Mouse (Mus musculus): Measurements from ENCODE around the gene Zic5.

Gene Zic5

DNA sequence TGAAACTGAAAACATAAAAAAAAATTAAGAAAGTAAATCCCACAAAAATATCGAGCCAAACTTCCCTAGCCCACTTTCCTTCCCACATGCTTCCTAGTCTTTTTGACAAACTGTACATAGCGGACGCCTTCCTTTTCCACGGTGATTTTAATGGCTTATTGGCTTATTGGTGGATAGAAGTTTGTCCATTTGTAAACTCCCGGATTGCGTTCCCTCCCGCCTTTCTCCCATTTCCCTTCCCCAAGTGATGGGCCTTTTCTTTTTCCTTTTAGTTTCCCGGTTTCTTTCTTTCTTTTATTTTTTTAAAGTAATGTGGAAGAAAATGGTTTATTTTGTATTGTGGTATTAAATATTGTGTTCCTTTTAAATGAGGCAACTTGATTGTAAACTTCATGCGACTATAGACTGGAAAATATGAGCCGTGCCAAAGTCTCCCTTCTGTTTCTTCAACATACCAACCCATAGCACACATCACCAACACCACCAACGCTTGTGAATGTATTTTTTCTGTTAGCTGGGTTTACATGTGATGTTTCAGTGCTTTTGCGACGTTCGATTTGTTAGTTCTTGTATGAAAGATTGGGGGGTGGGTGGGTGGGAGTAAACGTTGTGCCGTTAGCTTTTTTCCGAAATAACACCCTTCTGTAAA lies 14.1 kb upstream of the Zic5 start:
- WGBS, result 20% methylated on average over 17 of the region's 17 CpGs

DNA sequence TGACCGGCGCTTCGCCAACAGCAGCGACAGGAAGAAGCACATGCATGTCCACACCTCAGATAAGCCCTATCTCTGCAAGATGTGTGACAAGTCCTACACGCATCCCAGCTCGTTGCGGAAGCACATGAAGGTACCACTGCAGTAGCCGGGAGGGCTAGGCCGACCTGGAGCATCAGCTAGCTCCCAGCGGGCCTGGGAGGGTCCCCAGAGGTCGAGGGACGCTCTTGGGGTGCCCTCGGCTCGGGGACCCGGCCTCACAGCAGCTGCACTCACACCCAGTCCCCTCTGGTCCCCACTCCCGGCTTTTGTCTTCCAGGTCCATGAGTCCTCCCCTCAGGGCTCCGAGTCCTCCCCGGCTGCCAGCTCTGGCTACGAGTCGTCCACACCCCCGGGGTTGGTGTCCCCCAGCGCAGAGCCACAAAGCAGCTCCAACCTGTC lies 13.1 kb upstream of the Zic5 start:
- 9% methylated on average over 22 of the region's 22 CpGs for WGBS

GRCm38 (mm10) chr14:122477971-122478573 lies 12.6 kb upstream of the Zic5 start:
- WGBS, result 6% methylated on average over 9 of the region's 9 CpGs

DNA sequence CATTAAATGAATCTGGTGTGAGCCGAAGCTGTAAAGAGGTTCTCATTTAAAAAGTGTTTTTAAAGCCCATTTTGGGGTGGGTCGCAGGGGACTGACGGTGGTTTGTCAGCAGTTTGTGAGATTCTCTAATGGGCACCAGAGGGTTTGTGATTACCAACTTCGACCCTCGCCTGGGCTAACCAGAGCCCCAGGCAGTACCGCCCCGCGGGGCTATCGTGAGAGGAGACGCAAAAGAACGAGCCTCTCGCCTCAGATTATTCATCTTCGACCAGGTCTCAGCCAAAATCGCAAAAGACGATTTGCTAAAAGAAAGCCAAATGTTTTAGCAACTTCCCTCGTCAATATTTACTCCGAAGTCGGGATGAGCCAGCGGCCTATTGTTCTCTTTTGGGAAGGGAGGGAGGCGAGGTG lies 11.8 kb upstream of the Zic5 start:
- 3% methylated on average over 20 of the region's 20 CpGs for WGBS

DNA sequence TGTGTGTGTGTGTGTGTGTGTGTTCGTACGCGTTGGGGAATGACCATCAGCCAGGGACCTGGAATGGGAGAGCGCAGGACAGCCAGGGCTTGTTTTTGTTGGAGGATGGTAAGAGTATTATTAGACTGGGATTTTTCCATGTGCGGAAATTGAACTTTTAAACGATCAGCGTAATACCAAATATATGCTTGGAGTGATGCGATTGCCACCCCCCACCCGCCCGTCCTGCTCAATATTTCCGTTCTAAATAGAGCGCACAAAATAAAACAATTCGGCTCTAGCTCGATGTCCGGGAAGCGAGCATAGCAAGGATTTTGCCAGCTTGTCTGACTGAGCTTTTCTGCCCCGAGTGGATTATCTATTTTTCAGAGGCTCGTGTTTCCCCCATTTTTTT lies 11.3 kb upstream of the Zic5 start:
- 1% methylated on average over 18 of the region's 18 CpGs for WGBS

DNA sequence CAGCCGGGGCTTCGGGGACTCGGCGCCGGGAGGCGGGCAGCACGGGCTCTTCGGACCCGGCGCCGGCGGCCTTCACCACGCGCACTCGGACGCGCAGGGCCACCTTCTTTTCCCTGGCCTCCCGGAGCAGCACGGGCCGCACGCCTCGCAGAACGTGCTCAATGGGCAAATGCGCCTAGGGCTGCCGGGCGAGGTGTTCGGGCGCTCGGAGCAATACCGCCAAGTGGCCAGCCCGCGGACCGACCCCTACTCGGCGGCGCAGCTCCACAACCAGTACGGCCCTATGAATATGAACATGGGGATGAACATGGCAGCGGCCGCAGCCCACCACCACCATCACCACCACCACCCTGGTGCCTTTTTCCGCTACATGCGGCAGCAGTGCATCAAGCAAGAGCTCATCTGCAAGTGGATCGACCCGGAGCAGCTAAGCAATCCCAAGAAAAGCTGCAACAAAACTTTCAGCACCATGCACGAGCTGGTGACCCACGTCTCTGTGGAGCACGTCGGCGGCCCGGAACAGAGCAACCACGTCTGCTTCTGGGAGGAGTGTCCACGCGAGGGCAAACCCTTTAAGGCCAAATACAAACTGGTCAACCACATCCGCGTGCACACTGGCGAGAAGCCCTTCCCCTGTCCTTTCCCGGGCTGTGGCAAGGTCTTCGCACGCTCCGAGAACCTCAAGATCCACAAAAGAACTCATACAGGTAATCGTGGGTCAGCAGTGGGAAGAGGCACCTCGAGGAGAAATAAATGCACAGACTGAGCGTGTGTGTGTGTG lies 10.8 kb upstream of the Zic5 start:
- WGBS, result 1% methylated on average over 62 of the region's 62 CpGs

DNA sequence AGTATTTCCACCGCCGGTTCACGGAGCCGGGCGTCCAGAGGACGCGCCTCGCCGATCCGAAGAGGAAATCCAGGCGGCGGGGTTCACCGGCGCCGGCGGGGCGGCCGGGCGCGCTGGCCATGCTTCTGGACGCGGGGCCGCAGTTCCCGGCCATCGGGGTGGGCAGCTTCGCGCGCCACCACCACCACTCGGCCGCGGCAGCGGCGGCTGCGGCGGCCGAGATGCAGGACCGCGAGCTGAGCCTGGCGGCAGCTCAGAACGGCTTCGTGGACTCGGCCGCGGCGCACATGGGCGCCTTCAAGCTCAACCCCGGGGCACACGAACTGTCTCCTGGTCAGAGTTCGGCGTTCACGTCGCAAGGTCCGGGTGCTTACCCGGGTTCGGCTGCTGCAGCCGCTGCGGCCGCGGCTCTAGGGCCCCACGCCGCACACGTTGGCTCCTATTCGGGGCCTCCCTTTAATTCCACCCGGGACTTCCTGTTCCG lies 10.1 kb upstream of the Zic5 start:
- WGBS, result under 1% methylated on average over 65 of the region's 65 CpGs

DNA sequence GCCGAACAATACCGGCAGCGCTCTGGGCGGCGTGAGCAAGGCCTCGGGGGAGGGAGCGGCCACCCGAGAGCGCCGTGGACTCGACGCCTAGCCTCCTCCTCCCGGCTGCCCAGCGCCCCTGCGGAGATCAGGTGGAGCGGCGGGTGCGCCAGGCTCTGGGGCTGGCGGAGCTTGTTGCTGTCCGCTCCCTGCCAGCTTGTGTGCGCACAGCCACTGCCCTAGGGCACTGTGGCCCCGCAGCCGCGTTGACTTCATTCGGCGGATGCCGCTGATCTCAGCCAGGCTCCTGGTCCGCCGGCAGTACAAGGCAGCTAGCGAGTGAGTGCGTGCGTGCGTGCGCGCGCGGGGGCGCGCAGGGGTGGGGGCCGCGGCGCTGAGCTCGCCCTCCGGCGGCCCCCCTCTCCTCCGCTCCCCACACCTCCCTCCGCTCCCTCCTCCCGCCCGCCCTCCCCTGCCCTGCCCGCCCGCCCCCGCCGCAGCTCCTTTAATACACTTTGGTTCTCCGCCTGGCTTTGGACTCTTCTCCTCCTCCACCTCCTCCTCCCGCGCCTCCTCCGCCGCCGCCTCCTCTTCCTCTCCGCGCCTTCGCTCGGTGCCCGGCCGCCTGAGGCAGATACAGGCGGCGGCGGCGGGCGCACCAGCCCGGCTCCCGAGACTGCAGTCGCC lies 9.5 kb upstream of the Zic5 start, which contains the start of gene Zic2:
TSS of gene Zic2 (plus strand) at position 545 of the 666 bp plus-strand sequence.
- under 1% methylated on average over 44 of the region's 73 CpGs for WGBS

DNA sequence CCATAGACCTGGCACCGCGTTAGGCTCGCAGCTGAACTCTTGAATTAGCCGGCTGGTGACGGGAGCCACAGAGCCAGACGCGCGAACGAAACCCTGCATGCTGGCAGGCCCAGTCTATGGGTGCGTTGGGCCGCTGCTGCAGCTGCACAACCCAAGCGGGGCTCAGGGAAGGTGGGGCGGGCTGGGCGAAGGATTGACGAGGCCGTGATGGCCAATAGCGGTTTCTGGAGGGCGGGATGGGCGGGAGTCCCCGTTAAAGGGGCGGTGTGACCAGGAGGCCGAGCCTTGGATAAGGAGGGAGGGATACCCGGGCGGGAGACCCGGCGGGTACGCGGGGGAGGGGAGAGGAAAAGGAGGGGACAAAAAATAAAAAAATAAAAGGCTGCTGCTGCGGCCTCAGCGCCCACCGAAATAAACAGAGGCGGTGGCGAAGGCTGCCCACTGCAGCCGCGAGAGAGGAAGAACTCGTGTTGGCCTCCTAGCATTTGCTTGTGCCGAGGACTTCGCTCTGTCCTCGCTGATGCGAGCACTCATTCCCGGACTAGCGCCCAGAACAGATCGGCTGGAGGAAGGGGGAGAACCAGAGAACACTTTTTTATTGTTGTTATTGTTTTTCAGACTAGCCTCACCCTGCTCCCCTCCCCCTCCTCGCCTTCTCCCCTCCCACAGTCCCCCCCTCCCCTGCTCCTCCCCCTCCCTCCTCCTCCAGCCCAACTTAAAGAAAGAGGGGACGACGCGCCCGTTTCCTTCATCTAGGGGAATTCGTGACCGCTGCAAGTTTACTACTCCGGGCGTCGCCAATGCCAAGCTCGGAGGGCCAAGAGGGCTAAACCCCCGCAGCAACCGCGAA lies 8.8 kb upstream of the Zic5 start:
- 2% methylated on average over 57 of the region's 57 CpGs for WGBS

DNA sequence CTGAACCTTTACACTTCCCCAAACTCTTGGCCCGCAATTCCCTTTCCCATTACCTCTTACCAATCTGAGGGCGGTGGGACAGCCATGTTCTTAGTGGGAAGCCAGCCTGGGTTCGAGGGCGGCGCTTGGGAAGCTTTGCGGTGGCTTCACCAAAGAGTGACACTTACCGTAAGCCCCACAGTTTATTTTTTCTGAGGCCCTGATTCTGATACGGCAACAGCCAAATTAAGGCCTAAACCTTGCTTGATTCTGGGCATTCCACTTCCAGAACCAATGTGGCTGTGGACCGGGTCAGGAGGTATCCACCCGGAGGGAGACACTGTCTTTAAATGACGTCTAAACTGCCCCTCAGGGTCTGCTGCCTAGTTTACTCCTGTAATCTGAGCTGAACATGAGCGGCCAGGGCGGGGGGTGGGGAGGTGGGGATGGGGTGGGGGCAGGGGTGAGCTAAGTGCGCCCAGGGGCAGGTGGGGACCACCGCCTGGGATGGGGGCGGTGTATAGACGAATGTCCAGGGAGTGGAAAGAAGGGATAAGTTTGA lies 7.8 kb upstream of the Zic5 start:
- 29% methylated on average over 17 of the region's 17 CpGs for WGBS

DNA sequence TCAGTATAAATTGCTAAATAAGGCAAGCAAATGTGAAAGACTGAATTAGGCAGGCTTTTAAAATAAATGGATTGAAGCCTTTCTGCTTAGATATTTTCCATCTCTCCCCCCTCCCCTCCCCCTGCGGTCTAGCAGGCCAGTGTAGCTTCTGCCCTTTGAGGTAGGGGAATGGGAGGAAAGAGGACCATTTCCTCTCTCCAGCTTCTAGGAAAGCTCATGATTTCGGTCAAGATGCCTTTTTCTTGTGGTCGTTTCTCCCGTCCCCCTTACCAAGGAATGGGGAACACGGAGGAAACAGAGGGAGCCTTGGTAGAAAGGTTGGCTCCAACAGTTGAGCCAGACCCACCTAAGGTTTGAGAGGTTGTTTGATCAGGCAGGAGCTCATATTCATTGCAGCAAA lies 7.2 kb upstream of the Zic5 start:
- 40% methylated on average over 5 of the region's 5 CpGs for WGBS

DNA sequence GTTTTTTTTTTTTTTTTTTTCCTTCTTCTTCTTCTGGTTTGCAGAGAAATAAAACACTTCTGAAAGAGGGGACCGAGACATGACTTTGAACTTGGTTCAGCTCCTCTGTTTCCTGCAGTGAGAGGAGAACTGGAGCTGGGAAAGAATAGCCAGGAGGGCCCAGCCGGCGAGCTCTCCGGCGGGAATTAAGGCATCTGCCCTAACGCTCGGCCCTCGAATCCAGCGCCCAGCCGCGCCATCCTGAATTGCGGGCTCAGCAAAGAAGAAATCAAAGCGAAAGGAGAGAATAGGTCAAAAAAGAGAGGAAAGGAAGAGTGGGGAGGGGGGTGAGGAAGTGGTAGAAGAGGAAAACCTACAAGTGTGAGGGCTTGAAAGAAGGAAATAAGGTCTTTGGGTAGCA lies 6.7 kb upstream of the Zic5 start:
- 20% methylated on average over 13 of the region's 13 CpGs for WGBS

DNA sequence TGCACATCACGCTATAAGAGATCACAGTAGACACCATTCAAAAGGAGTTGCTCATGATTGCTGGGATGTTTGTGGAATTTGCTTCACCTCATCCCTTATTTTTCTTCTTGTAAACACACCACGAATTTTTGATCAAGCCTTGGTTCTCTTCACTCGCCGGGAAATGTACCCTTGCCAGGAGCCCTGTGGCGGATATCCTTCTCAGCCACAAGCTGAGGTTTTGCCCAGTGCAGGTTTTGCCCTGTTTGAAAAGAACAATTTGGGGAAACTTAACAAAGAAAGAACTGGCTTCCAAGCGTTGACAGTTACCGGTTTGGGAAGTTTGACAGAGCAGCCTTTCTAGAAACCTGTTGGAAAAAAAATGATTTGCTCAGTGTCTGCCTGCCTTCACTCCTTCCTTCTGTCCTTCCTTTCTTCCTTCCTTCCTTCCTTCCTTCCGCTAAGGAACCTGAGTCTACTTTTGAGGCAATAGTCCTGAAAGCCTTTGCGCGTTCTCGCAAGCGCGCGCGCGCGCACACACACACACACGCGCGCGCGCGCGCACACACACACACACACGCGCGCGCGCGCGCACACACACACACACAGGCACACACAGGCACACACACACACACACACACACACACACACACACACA lies 6.1 kb upstream of the Zic5 start:
- 8% methylated on average over 31 of the region's 31 CpGs for WGBS

- 34% methylated on average over 28 of the region's 28 CpGs for WGBS
Observed at GRCm38 (mm10) chr14:122468971-122469755, 3.7 kb upstream of the Zic5 start.

DNA sequence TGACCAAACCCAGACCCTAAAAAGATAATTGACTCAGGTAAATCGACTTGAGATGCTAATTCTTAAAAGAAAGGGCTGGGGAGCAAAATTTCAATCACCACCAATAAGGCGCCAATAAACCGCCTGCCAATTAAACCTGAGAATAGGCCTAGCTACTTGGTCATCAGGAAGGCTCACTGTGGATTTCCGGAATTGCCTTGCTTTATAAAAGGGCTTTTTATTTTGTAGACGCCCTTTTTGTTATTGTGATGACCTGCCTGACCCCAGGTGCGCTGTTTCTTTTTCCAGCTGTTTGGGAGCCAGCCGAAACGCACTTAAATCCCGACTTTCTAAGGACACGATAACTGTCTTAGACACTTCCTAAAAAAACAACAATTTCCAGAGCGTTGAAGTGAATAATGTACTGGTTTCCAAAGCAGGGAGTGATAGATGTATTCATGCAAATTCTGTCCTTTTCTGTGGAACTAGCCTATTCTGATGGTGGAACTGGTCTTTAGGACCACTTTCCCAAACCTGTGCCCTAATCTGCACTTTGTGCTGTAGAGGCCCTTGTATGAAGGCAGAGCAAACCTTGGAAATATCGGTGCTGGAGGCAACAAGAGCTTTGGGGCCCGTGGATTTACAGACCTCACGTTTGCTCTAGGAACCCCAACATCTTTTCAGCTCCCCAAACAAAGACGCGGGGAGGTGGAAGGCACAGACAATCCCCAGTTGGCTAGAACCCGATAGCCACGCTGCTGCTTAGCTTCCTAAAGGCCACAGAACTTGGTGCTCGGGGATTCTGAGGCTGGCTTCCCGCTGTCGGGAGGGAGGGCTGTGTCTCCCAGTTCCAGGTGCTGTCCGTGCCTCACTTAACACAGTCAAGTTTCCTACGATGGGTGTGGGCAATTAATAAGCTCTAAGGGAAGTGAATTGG lies 2.7 kb upstream of the Zic5 start:
- 39% methylated on average over 23 of the region's 23 CpGs for WGBS

- WGBS, result 79% methylated on average over 7 of the region's 7 CpGs
Observed at GRCm38 (mm10) chr14:122466756-122467362, 1.4 kb upstream of the Zic5 start.

DNA sequence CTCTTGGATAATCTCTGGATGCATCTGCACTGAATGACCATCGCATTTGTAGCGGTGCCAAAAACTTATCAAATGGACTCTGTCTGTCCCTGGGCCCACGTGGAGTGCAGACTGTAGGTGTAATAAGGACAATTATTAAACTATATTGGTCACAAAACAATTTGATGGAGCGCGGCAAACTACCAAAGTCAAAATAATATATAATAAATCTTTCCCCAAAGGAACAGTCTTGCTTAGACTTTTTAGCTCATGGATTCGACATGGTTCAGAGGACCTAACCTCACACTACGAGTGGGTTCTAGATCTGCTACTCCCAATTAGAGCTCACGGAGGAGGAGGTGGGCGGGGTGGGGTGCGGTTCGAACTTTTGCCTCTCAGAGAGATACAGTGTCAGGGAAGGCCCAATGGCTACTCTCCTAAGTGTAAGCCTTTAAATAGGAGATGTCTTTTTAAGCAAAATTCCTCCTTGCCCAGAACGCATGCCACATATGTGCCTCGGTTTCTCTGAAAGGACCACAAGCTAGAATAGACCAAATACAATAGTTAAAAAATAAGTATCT lies 534 bp upstream of the Zic5 start:
- 56% methylated on average over 13 of the region's 13 CpGs for WGBS

DNA sequence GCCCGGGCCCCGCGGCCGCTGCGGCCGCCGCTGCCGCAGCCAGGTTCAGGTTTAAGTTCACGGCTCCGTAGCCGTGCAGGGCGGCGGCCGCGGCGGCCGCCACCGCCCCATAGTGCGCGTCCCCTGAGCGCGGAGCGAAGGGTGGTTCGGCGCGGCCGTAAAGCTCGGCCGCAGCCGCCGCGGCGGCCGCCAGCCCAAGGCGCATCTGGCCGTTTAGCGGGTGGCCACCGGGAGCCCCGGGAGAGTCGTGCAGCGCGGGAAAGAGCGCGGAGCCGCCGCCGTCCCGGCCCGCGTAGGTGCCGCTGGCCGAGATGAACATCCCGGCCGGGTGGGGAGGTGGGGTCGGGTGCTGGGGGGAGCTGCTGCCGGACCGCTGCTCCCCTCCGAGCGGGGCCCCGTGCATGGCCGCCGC lies 1.1 kb downstream of the Zic5 start:
- WGBS, result 1% methylated on average over 62 of the region's 62 CpGs

All from cerebral cortex, adult 2 months (tissue).